20 mouse cellular contexts compared by ENCODE assay signal in the genomic region with DNA sequence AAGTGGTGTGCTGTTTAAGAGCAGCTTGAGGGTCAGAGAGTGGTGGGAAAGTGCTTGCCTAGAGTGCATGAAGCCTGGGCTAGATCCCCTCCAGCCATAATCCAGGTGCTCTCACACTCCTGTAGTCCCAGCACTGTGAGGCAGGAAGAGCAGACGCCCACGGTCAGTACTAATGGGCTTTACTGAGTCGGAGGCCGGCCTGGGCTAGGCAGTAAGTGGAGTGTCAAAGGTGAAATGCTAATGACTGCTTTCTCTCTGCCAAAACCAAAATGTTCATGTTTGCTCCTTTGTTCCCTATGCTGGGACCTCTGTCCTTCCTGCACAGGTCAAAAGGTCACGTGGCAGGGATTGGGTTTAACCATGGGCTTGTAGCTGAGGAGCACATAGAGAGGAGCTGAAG. TPM values are rescaled to one million over a fixed set of nuclear protein-coding genes. Genes with fewer than 3 reads are reported as not detected.
A peak's percentile ranks its signal among the peaks of the same experiment; 100 is the strongest.
DNase-seq lines count a peak whose midpoint lies in the region; ATAC-seq and TF ChIP-seq lines count a peak whose summit lies in the region.
"Had no signal": no experiment of that assay in that cellular context is flagged by ENCODE, and none has a peak within 500 bp of the region (broad histone marks: within the 10 kb centered on the region; RNA-seq: fewer than 3 reads in every experiment).

No protein-coding gene starts in this region.

- TF ChIP-seq EP300 in heart, postnatal 0 days (IDR thresholded peaks at IDR 0.05; ENCODE audit: low read depth) = no peak
- TF ChIP-seq EP300 in heart, adult 2 months (IDR thresholded peaks at IDR 0.05; ENCODE audit: insufficient read depth, low read depth, low read length) = no peak

- H3K9me3 ChIP-seq in heart, postnatal 0 days (replicated peaks; ENCODE audit: control insufficient read depth, low read length) = no peaks in the 10 kb centered on the region
- H3K9me3 ChIP-seq in liver, embryonic 12.5 days (replicated peaks) = no peaks in the 10 kb centered on the region
- no peaks in the 10 kb centered on the region for H3K9me3 ChIP-seq in liver, embryonic 16.5 days (replicated peaks; ENCODE audit: control insufficient read depth, low read length)
- H3K9me3 ChIP-seq: embryonic facial prominence, embryonic 15.5 days; forebrain, embryonic 10.5 days; heart, embryonic 10.5 days had no signal

- H3K27me3 ChIP-seq in heart, postnatal 0 days (ENCODE audit: control insufficient read depth, insufficient read depth, low read length) = no peaks in the 10 kb centered on the region
- H3K27me3 ChIP-seq in heart, adult 2 months (ENCODE audit: control insufficient read depth, insufficient read depth, low read length) = no peaks in the 10 kb centered on the region
- no peaks in the 10 kb centered on the region for H3K27me3 ChIP-seq in liver, embryonic 12.5 days (replicated peaks)
- H3K27me3 ChIP-seq in liver, embryonic 16.5 days (ENCODE audit: control insufficient read depth, insufficient read depth, low read depth, low read length) = no peaks in the 10 kb centered on the region
- H3K27me3 ChIP-seq: embryonic facial prominence, embryonic 15.5 days had no signal

- no peak overlapping the region for H3K4me2 ChIP-seq in heart, postnatal 0 days (ENCODE audit: low read depth, low read length)
- no peak overlapping the region for H3K4me2 ChIP-seq in liver, embryonic 12.5 days
- no peak overlapping the region for H3K4me2 ChIP-seq in liver, embryonic 16.5 days (ENCODE audit: low read depth, low read length)
- H3K4me2 ChIP-seq: embryonic facial prominence, embryonic 15.5 days; hindbrain, embryonic 14.5 days had no signal

- H3K9ac ChIP-seq in heart, postnatal 0 days (replicated peaks; ENCODE audit: low read depth, low read length) = no peak overlapping the region
- H3K9ac ChIP-seq in heart, adult 2 months (ENCODE audit: low read depth, low read length) = no peak overlapping the region
- H3K9ac ChIP-seq in liver, embryonic 12.5 days = no peak overlapping the region
- no peak overlapping the region for H3K9ac ChIP-seq in liver, embryonic 16.5 days (ENCODE audit: low read depth, low read length)
- H3K9ac ChIP-seq: embryonic facial prominence, embryonic 15.5 days; hindbrain, embryonic 14.5 days had no signal

- TF ChIP-seq CTCF in heart, postnatal 0 days (IDR thresholded peaks at IDR 0.05; ENCODE audit: low read depth) = no peak
- TF ChIP-seq CTCF in heart, adult 2 months (IDR thresholded peaks at IDR 0.05) = no peak

- no peaks in the 10 kb centered on the region for H3K79me2 ChIP-seq in heart, adult 2 months (replicated peaks; ENCODE audit: control insufficient read depth, insufficient read depth, low read length)

- ATAC-seq in heart, postnatal 0 days (ENCODE audit: insufficient read depth, low read depth) = 0 out of 2 replicates have a peak, but pooled peaks have one; percentile 6
- 0 out of 2 replicates have a peak, but pooled peaks have one; percentile 49 for ATAC-seq in liver, embryonic 12.5 days
- ATAC-seq in liver, embryonic 16.5 days (ENCODE audit: low read depth) = peak; percentile 74
- ATAC-seq: forebrain, embryonic 14.5 days had no signal

- H3K36me3 ChIP-seq in heart, postnatal 0 days (replicated peaks; ENCODE audit: control insufficient read depth, insufficient read depth, low read length) = peaks cover 94% of the 10 kb centered on the region
- no peaks in the 10 kb centered on the region for H3K36me3 ChIP-seq in heart, adult 2 months (ENCODE audit: control insufficient read depth, insufficient read depth, low read length)
- peaks cover 100% of the 10 kb centered on the region for H3K36me3 ChIP-seq in liver, embryonic 12.5 days
- H3K36me3 ChIP-seq in liver, embryonic 16.5 days (ENCODE audit: control insufficient read depth, insufficient read depth) = peaks cover 83% of the 10 kb centered on the region

- no peak overlapping the region for H3K4me3 ChIP-seq in heart, postnatal 0 days (ENCODE audit: low read depth, low read length)
- no peak overlapping the region for H3K4me3 ChIP-seq in heart, adult 2 months
- no peak overlapping the region for H3K4me3 ChIP-seq in liver, embryonic 12.5 days
- H3K4me3 ChIP-seq in liver, embryonic 16.5 days (ENCODE audit: low read depth, low read length) = no peak overlapping the region
- H3K4me3 ChIP-seq: embryonic facial prominence, embryonic 15.5 days; erythroblast, embryonic 14.5 days; forebrain, embryonic 10.5 days; heart, embryonic 10.5 days had no signal

- intact Hi-C loops in heart, adult 2 months (cut with DNase I) = no loop called here
- intact Hi-C loops in left cerebral cortex, postnatal 25 days (cut with DNase I) = no loop called here

- H3K4me1 ChIP-seq in heart, postnatal 0 days (ENCODE audit: control insufficient read depth, insufficient read depth) = no peaks in the 10 kb centered on the region
- H3K4me1 ChIP-seq in heart, adult 2 months (ENCODE audit: control insufficient read depth, insufficient read depth, low read length) = no peaks in the 10 kb centered on the region
- no peaks in the 10 kb centered on the region for H3K4me1 ChIP-seq in liver, embryonic 12.5 days
- H3K4me1 ChIP-seq in liver, embryonic 16.5 days (ENCODE audit: control insufficient read depth, low read depth, low read length) = peaks cover 6% of the 10 kb centered on the region
- H3K4me1 ChIP-seq: embryonic facial prominence, embryonic 15.5 days; forebrain, embryonic 10.5 days; heart, embryonic 10.5 days had no signal

- no peak overlapping the region for H3K27ac ChIP-seq in heart, postnatal 0 days (ENCODE audit: low read depth)
- no peak overlapping the region for H3K27ac ChIP-seq in heart, adult 2 months
- H3K27ac ChIP-seq in liver, embryonic 12.5 days = no peak overlapping the region
- peak overlapping the region; percentile 53 for H3K27ac ChIP-seq in liver, embryonic 16.5 days (ENCODE audit: low read length)
- H3K27ac ChIP-seq: embryonic facial prominence, embryonic 15.5 days; forebrain, embryonic 10.5 days; heart, embryonic 10.5 days; hindbrain, embryonic 14.5 days had no signal

- 88% methylated on average over 5 of the region's 5 CpGs for WGBS in heart, postnatal 0 days
- WGBS in heart, adult 2 months = 81% methylated on average over 5 of the region's 5 CpGs
- 85% methylated on average over 5 of the region's 5 CpGs for WGBS in liver, embryonic 12.5 days (ENCODE audit: insufficient replicate concordance)
- 78% methylated on average over 5 of the region's 5 CpGs for WGBS in liver, embryonic 16.5 days (ENCODE audit: insufficient replicate concordance)

- TF ChIP-seq POLR2A in heart, adult 2 months (IDR thresholded peaks at IDR 0.05; ENCODE audit: insufficient read depth, low read depth, low read length) = no peak

- DNase-seq in heart, postnatal 0 days (ENCODE audit: low spot score) = no peak
- no peak for DNase-seq in heart, adult 2 months
- no peak for DNase-seq in liver
- no peak for DNase-seq in left cerebral cortex, postnatal 25 days (ENCODE audit: low spot score in 2 of 2)
- DNase-seq in adrenal gland, adult 2 months = no peak
- DNase-seq: adrenal gland, postnatal 14 days; cerebellum, adult 11-12 months; cerebellum, adult 9-10 months; cerebellum, postnatal 36 days; gastrocnemius, postnatal 36 days; heart, adult 11 months; heart, postnatal 14 days had no signal

RNA-seq across cellular contexts. Expression of a gene that starts 48.1 kb away (rescaled TPM):
- 80.6 and 120 TPM in 2 replicates for total RNA-seq in heart, postnatal 0 days (2014; rRNA removed; ENCODE audit: low replicate concordance)
- polyA plus RNA-seq in heart, postnatal 0 days (2015; fragmentation: Nextera tagmentation; extraction: Ambion mirVana) = 34.5 and 41.0 TPM in 2 replicates
- total RNA-seq in heart, adult 2 months (2021) = 100 to 1,000 TPM in 1 of 2 experiments, 10 to 100 TPM in 1; 90.0 to 109 TPM
- 107 and 123 TPM in 2 replicates for polyA plus RNA-seq in heart, adult 2 months (2012; rRNA removed)
- 54.7 and 55.1 TPM in 2 replicates for polyA plus RNA-seq in liver, embryonic 12.5 days (2016; fragmentation: Nextera tagmentation; extraction: Ambion mirVana)
- polyA plus RNA-seq in liver, embryonic 16.5 days (2015; fragmentation: Nextera tagmentation; extraction: Ambion mirVana) = 35.0 and 42.9 TPM in 2 replicates
- 100 to 1,000 TPM; 172 to 174 TPM for total RNA-seq in left cerebral cortex, postnatal 25 days (2021)
- 100 to 1,000 TPM; 123 to 184 TPM for total RNA-seq in adrenal gland, adult 2 months (2021)
- 174 and 180 TPM in 2 replicates for polyA plus RNA-seq in adrenal gland, adult 2 months (2012; rRNA removed)

RNA-seq across cellular contexts. Expression of a gene that starts 48.1 kb away (rescaled TPM):
- total RNA-seq in heart, postnatal 0 days (2014; rRNA removed; ENCODE audit: low replicate concordance) = 41.5 and 48.4 TPM in 2 replicates
- polyA plus RNA-seq in heart, postnatal 0 days (2015; fragmentation: Nextera tagmentation; extraction: Ambion mirVana) = 24.0 and 25.3 TPM in 2 replicates
- total RNA-seq in heart, adult 2 months (2021) = 10 to 100 TPM; 45.5 to 47.4 TPM
- 47.5 and 57.6 TPM in 2 replicates for polyA plus RNA-seq in heart, adult 2 months (2012; rRNA removed)
- polyA plus RNA-seq in liver, embryonic 12.5 days (2016; fragmentation: Nextera tagmentation; extraction: Ambion mirVana) = 27.1 and 27.8 TPM in 2 replicates
- 12.8 and 13.2 TPM in 2 replicates for polyA plus RNA-seq in liver, embryonic 16.5 days (2015; fragmentation: Nextera tagmentation; extraction: Ambion mirVana)
- 10 to 100 TPM; 80.2 to 86.8 TPM for total RNA-seq in left cerebral cortex, postnatal 25 days (2021)
- 10 to 100 TPM; 50.3 to 61.3 TPM for total RNA-seq in adrenal gland, adult 2 months (2021)
- polyA plus RNA-seq in adrenal gland, adult 2 months (2012; rRNA removed) = 42.1 and 53.3 TPM in 2 replicates

RNA-seq across cellular contexts. Expression of a gene that starts 48.1 kb away (rescaled TPM):
- 31.3 and 43.4 TPM in 2 replicates for total RNA-seq in heart, postnatal 0 days (2014; rRNA removed; ENCODE audit: low replicate concordance)
- polyA plus RNA-seq in heart, postnatal 0 days (2015; fragmentation: Nextera tagmentation; extraction: Ambion mirVana) = 41.5 and 45.1 TPM in 2 replicates
- total RNA-seq in heart, adult 2 months (2021) = 10 to 100 TPM; 27.1 to 31.3 TPM
- polyA plus RNA-seq in heart, adult 2 months (2012; rRNA removed) = 16.5 TPM in 2 replicates
- 166 and 184 TPM in 2 replicates for polyA plus RNA-seq in liver, embryonic 12.5 days (2016; fragmentation: Nextera tagmentation; extraction: Ambion mirVana)
- polyA plus RNA-seq in liver, embryonic 16.5 days (2015; fragmentation: Nextera tagmentation; extraction: Ambion mirVana) = 62.5 and 65.7 TPM in 2 replicates
- total RNA-seq in left cerebral cortex, postnatal 25 days (2021) = 10 to 100 TPM; 43.3 to 45.7 TPM
- total RNA-seq in adrenal gland, adult 2 months (2021) = 10 to 100 TPM; 54.1 to 70.6 TPM
- polyA plus RNA-seq in adrenal gland, adult 2 months (2012; rRNA removed) = 13.8 and 18.3 TPM in 2 replicates

Comparison
In these comparisons a context has a peak if more than half of its experiments do, and no peak if none do; other contexts are left out.
1. ATAC-seq: peak in every context shown above with its lines; median percentile 74 in liver, embryonic 16.5 days; 49 in liver, embryonic 12.5 days; 6 in heart, postnatal 0 days.